Mouse (Mus musculus) MEL (cell line): Measurements from ENCODE around the gene Nlrp6.

Experiments used
- MYB ChIP-seq: IDR thresholded peaks from 2 replicates; pipeline ENCODE4 v1.6.1; 2011; ENCODE audit warnings: mild to moderate bottlenecking, low read depth, low read length, improper control_type of control experiment
- TCF12 ChIP-seq: IDR thresholded peaks from 2 replicates; pipeline ENCODE4 v1.6.1; 2014; ENCODE audit warnings: low read depth, mild to moderate bottlenecking, inconsistent platforms, low read length, improper control_type of control experiment, moderate library complexity

GRCm38 (mm10) chr7:140907131-140907530, 13.6 kb upstream of the Nlrp6 start:
- TF ChIP-seq TCF12 (no peak), MYB (no peak)
